Mouse (Mus musculus) embryonic facial prominence, embryonic 11.5 days (tissue): ENCODE measurements at regions not wholly inside any gene's neighbourhood (a gene's known extent, or its start where the extent isn't known, plus 50 kb on each side); places are given as distances from the start of the nearest gene placed in this dataset.

Experiments
- ATAC-seq: fragments of 200-750 bp; cut with Nextera tagmentation; replicated peaks from 2 replicates; pipeline ENCODE4 v1.8.0; 2017; ENCODE audit warnings: low read depth; ENCODE audit not compliant: insufficient number of reproducible peaks, low FRiP score, low TSS enrichment
- DNase-seq: peaks from one replicate; pipeline ENCODE4 v3.0.0-alpha.2; 2015; ENCODE audit warnings: low spot score
- H3K27ac ChIP-seq: fragments of 300-500 bp; sonication (generic); replicated peaks from 2 replicates; pipeline ENCODE4 v1.5.1; 2014; ENCODE audit warnings: mild to moderate bottlenecking, low read depth, low read length, control low read depth
- H3K27me3 ChIP-seq: fragments of 300-500 bp; sonication (generic); 2 replicates; pipeline ENCODE4 v1.6.1; 2014; ENCODE audit warnings: mild to moderate bottlenecking, low read length, moderate library complexity, mixed read lengths; ENCODE audit not compliant: control insufficient read depth, insufficient read depth
- H3K36me3 ChIP-seq: fragments of 300-500 bp; sonication (generic); replicated peaks from 2 replicates; pipeline ENCODE4 v1.6.1; 2014; ENCODE audit warnings: low read depth, mild to moderate bottlenecking, low read length, moderate library complexity, mixed read lengths; ENCODE audit not compliant: control insufficient read depth, insufficient read depth
- H3K4me1 ChIP-seq: fragments of 300-500 bp; sonication (generic); 2 replicates; pipeline ENCODE4 v1.6.1; 2014; ENCODE audit warnings: low read length, mixed read lengths; ENCODE audit not compliant: control insufficient read depth, insufficient read depth
- H3K4me2 ChIP-seq: fragments of 300-500 bp; sonication (generic); 2 replicates; pipeline ENCODE4 v1.6.1; 2014; ENCODE audit warnings: low read depth, mild to moderate bottlenecking, control low read depth, low read length, moderate library complexity
- H3K4me3 ChIP-seq: fragments of 300-500 bp; sonication (generic); 2 replicates; pipeline ENCODE4 v1.5.1; 2014; ENCODE audit warnings: low read depth, low read length, control low read depth
- H3K9ac ChIP-seq: fragments of 300-500 bp; sonication (generic); replicated peaks from 2 replicates; pipeline ENCODE4 v1.6.1; 2014; ENCODE audit warnings: mild to moderate bottlenecking, control low read depth, low read length
- H3K9me3 ChIP-seq: fragments of 300-500 bp; sonication (generic); replicated peaks from 2 replicates; pipeline ENCODE4 v1.6.1; 2016; ENCODE audit warnings: mild to moderate bottlenecking, low read length, inconsistent platforms, mixed read lengths; ENCODE audit not compliant: control insufficient read depth
- WGBS: fragments of 180-500 bp; shearing (Covaris S2); extraction: QIAGEN DNeasy Blood & Tissue Kit; methylation state at CpG from one replicate; pipeline ENCODE4 v1.1.7; 2014; 5-methylcytosine and 5-hydroxymethylcytosine counted together

DNA sequence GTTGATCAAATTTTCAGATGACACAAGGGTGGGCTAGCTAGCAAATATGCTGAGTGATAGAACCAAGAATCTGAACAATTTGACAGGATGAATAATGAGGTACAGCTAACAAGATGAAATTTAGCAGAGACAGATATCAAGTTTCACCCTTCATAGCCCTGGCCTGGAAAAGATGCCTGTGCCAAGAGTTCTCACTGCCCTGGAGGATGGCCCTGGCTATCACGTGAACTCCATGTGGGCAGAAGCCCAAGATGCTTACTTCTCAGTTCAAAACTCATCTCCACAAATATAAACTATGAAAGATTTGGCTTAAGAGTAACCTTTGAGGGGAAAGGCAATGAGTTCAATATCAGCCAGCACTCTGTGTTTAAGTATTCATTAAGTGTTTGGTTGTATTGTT, 306.9 kb upstream of the Apob start:
- H3K27ac ChIP-seq, result no peak overlapping the region
- ATAC-seq, result no peak
- 56% methylated on average over 1 of the region's 1 CpGs for WGBS
- no peaks in the 10 kb centered on the region for H3K9me3 ChIP-seq
- no peak overlapping the region for H3K4me3 ChIP-seq
- no peak overlapping the region for H3K4me2 ChIP-seq
- H3K36me3 ChIP-seq, result no peaks in the 10 kb centered on the region
- H3K9ac ChIP-seq, result no peak overlapping the region
- H3K27me3 ChIP-seq, result no peaks in the 10 kb centered on the region
- no peaks in the 10 kb centered on the region for H3K4me1 ChIP-seq
- no peak for DNase-seq

DNA sequence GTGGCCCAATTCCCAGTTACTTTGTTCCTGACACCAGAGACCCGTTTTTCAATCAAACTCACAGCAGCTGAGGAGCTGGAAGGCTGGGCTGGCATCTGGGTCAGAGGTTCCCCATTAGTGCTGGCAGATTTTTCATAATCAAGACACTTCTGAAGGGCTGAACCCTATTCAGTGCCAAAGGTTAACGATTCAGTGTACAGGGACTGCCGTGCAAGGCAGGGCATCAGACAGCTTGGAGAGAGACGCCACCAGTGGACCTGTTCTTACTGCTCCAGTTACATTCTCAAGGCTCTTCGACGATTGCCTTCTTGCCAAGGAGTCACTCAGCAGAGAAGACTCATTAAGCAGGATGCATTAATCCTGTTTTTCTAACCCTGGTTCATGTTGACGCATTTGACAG, 285.5 kb upstream of the Apob start:
- Histone ChIP-seq H3K36me3 (no peaks in the 10 kb centered on the region), H3K27me3 (no peaks in the 10 kb centered on the region), H3K4me3 (no peak overlapping the region), H3K4me1 (no peaks in the 10 kb centered on the region), H3K27ac (no peak overlapping the region), H3K9me3 (no peaks in the 10 kb centered on the region), H3K4me2 (no peak overlapping the region), H3K9ac (no peak overlapping the region)
- DNase-seq (no peak), ATAC-seq (no peak)
- WGBS, result 49% methylated on average over 7 of the region's 7 CpGs

DNA sequence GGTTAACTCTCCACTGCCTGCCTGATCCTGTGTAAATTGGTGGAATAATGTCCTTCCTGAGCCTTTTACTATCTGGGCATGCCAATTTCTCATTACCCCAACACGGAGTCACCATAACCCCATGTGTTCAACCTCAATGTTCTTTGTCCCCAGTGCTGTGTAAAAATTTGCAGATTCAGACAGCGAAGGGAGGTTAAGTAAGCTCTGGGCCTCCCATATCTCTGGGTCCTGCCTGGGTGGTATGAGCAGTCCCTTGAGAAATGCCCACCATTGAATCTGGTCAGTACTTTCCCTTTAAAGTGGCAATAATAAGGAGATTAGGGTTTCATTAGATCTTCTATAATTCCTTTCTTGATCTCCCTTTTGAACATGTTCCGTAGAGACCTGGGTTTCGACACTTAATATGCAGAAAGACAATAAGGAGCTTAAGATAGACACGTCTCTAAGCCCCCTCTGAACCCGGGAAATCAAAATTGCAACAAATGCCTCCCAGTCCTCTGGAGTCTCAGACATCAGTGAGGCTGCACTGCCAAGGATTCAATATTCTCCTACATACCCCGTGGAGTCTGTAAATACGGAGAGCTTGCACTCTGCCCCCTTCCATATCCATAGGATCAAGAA, 279.0 kb upstream of the Apob start:
- Histone ChIP-seq H3K4me2 (no peak overlapping the region), H3K4me3 (no peak overlapping the region), H3K36me3 (no peaks in the 10 kb centered on the region), H3K9ac (no peak overlapping the region), H3K9me3 (no peaks in the 10 kb centered on the region), H3K27me3 (no peaks in the 10 kb centered on the region), H3K4me1 (no peaks in the 10 kb centered on the region), H3K27ac (no peak overlapping the region)
- no peak for DNase-seq
- no peak for ATAC-seq
- WGBS, result 81% methylated on average over 8 of the region's 8 CpGs

DNA sequence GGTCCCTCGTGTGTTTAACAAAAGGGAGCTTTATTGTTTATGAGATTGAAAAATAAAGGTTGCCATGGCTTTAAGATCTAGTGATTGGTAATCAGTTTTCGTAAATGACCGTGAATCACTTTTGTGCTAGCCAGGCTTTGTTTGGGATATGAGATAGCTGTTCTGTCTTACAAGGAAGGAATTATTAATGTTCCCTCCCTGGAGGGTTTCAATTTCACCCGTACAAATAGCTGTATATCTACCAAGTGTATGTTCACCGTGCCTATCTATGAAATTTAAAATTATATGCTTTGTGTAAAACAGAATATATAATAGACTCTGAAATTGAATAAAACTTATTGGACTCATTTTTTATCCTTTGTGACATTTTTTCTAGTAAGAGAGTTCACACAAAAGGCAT, 268.3 kb upstream of the Apob start:
- H3K27ac ChIP-seq, result no peak overlapping the region
- no peaks in the 10 kb centered on the region for H3K9me3 ChIP-seq
- H3K4me2 ChIP-seq, result no peak overlapping the region
- H3K27me3 ChIP-seq, result no peaks in the 10 kb centered on the region
- ATAC-seq (no peak), DNase-seq (no peak)
- H3K36me3 ChIP-seq, result no peaks in the 10 kb centered on the region
- no peak overlapping the region for H3K4me3 ChIP-seq
- WGBS, result 73% methylated on average over 5 of the region's 5 CpGs
- no peak overlapping the region for H3K9ac ChIP-seq
- no peaks in the 10 kb centered on the region for H3K4me1 ChIP-seq

DNA sequence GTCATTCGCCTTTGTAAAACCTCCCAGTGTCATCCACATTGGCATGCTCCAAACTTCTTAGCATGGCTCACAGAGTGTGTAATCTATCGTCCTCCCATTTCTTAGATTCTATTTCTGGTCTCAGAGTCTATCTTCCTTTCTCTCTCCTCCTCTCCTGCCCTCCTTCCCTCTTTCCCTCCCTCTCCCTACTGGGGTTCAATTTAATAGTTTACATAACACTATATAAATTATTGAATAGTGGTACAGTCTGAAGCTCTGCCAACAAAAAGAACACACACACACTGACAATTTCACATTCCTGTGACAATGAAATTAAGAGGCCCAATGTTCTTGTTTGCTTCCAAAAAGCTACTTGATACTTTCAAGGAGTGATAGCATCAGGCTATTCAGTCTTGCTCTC, 267.6 kb upstream of the Apob start:
- Histone ChIP-seq H3K4me2 (no peak overlapping the region), H3K4me3 (no peak overlapping the region), H3K9ac (no peak overlapping the region), H3K27me3 (no peaks in the 10 kb centered on the region), H3K4me1 (no peaks in the 10 kb centered on the region), H3K36me3 (no peaks in the 10 kb centered on the region), H3K27ac (no peak overlapping the region), H3K9me3 (no peaks in the 10 kb centered on the region)
- no peak for DNase-seq
- WGBS, result 90% methylated on average over 2 of the region's 2 CpGs
- no peak for ATAC-seq

DNA sequence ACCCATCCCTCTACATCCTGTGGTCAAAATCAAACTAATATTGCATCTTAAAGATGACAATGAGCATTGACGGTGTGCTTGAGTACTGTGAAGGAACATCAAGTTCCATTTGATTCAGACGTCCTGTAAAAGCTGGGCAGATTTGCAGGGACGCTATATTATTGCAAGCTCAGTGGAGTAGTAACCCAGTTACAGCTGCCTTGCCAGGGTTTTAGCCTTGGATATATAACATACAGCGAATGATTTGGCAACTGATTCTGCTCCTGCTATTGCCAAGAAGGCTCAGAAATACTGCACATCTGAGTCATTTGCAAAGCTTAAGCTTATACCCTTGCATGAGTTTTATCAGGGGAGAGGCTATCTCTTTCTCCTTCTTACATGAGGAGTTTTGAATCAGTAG, 262.4 kb upstream of the Apob start:
- DNase-seq (no peak), ATAC-seq (no peak)
- Histone ChIP-seq H3K27me3 (no peaks in the 10 kb centered on the region), H3K9ac (no peak overlapping the region), H3K27ac (no peak overlapping the region), H3K4me1 (no peaks in the 10 kb centered on the region), H3K9me3 (no peaks in the 10 kb centered on the region), H3K4me2 (no peak overlapping the region), H3K4me3 (no peak overlapping the region), H3K36me3 (no peaks in the 10 kb centered on the region)
- 90% methylated on average over 4 of the region's 4 CpGs for WGBS

DNA sequence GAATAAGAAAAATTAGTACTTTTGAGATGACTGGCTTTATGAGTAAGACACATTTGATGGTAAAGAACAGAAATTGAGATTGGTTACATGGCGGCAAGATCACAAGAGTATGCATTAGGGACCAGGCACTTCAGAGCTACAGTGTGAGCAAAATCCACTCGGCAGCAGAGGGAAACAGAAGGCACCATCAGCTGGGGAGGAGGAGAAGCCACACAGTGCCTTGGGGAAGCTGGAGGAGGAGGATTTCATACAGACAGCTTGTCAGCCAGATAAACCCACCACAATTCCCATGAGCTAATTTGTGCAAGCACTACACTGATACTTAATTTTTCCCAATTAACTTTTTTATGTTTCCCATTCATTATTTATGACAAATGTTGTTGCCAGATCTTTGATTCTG, 258.9 kb upstream of the Apob start:
- no peak overlapping the region for H3K27ac ChIP-seq
- 89% methylated on average over 2 of the region's 2 CpGs for WGBS
- H3K27me3 ChIP-seq, result no peaks in the 10 kb centered on the region
- ATAC-seq (no peak), DNase-seq (no peak)
- H3K4me1 ChIP-seq, result no peaks in the 10 kb centered on the region
- no peak overlapping the region for H3K4me2 ChIP-seq
- no peaks in the 10 kb centered on the region for H3K36me3 ChIP-seq
- H3K9ac ChIP-seq, result no peak overlapping the region
- no peak overlapping the region for H3K4me3 ChIP-seq
- H3K9me3 ChIP-seq, result no peaks in the 10 kb centered on the region

DNA sequence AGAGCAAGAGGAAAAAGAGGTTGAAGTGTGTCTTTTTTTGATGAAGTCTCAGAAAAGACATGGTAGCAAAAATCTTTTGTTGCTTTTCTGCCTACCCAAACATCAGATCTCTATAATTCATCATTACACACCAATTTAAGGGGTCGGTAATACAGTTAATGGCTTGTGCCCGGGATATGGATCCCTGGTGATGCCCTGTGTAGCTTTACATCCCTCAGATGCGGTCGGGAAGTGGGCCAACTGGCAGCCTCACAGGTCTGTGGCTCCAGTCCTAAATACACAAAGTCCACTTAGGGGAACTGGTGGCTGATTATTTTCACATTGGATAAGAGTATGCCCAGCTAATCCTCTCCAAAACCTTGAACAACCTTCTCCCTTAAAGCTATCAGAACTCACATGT, 258.4 kb upstream of the Apob start:
- Histone ChIP-seq H3K4me1 (no peaks in the 10 kb centered on the region), H3K36me3 (no peaks in the 10 kb centered on the region), H3K4me2 (no peak overlapping the region), H3K9ac (no peak overlapping the region), H3K9me3 (no peaks in the 10 kb centered on the region), H3K27ac (no peak overlapping the region), H3K27me3 (no peaks in the 10 kb centered on the region), H3K4me3 (no peak overlapping the region)
- ATAC-seq (no peak), DNase-seq (no peak)
- WGBS, result 82% methylated on average over 4 of the region's 4 CpGs
